Mouse (Mus musculus) MN1 (cell line): ENCODE data around the gene Astn1.

Experiments
- DNase-seq: peaks from one replicate; pipeline ENCODE4 v3.0.0-alpha.2; 2016; ENCODE audit warnings: low spot score

Gene Astn1

DNA sequence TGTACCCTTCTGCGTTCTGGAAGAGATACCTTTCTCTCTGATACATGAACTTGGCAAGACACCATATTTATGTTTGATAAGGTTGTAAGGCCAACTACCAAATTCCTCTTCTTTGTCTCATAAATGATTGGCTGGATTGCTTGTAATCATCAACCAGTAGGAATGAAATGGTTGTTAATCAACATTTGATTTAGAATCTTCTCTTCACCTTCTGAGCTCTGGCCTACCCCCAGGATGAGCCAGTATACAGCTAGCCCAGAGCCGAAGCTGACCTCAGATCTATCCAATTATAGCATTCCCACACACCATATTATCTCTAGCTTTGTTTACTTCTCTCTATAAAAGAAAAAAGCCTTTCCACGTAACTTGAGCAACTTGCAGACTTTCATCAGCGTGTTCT lies 270.9 kb downstream of the Astn1 start:
- DNase-seq = no peak

DNA sequence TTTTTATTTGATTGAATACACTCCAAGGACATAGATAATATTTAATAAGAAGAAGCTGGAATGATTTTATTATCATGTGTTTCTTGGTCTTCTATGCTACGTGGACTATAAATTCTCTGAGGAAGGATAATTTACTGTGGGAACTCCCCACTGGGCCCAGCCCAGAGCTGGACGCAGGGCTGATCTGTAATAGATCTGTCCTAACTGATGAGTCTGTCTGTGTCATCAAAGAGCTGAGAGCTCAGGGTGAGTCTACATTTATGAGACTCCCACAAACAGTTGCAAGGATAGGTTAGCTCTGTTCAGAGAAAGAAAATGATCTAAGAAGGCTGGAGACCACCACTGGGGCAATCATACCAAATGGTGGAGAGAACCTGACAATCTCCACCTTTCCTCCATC lies 271.4 kb downstream of the Astn1 start:
- no peak for DNase-seq

GRCm38 (mm10) chr1:158641306-158641705 lies 279.2 kb downstream of the Astn1 start:
- DNase-seq = peak; percentile 43

- no peak for DNase-seq
Observed at GRCm38 (mm10) chr1:158642247-158642646, 280.2 kb downstream of the Astn1 start.

GRCm38 (mm10) chr1:158652799-158653198 lies 290.7 kb downstream of the Astn1 start:
- no peak for DNase-seq

DNA sequence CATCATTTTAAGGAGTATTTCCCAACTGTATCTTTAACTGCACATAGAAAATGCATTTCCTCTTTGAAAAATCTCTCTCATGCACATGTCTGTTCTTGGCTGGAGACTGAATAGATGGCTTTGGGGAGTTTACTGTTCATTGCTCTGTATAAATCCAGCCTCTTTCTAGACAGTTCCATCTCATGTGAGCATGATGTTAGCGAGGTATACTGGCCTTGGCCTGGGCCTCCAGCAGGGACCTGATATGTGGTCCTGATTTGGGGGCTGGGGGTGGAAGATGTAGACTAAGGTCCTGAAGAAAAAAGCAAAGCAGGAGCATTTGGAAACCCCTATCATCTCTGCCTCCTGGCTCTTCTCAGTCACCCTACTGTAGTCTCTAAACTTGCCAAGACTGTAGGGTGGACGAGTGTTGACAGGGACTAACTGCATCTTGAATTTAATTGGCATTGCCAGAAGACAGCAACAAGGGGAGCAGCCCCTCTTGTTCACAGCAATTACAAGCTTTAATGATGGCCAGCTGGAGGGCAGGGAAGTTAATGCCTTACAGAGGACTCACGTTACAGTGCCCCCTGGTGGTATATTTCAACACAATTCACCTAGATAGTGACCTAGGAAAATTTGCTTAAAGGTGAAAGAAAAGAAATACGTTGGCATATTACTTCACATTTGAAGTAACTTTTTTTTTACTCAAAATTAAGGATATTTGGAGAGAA lies 291.9 kb downstream of the Astn1 start:
- peak; percentile 84 for DNase-seq

- peak; percentile 70 for DNase-seq
Observed at GRCm38 (mm10) chr1:158654571-158655205, 292.6 kb downstream of the Astn1 start.

DNA sequence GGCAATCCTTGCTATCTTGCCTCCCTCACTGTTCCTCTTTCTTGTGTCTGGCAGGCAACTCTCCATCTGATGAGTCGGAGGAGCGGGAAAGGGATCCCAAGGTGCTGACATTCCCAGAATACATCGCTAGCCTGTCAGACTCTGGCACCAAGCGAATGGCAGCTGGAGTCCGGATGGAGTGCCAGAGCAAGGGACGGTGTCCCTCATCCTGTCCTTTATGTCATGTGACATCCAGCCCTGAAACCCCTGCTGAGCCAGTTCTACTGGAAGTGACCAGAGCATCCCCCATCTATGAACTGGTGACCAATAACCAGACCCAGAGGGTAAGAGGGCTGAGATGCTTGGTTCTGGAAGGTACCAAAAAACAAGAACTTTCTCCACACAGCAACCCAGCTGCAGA lies 294.9 kb downstream of the Astn1 start:
- DNase-seq = no peak

DNA sequence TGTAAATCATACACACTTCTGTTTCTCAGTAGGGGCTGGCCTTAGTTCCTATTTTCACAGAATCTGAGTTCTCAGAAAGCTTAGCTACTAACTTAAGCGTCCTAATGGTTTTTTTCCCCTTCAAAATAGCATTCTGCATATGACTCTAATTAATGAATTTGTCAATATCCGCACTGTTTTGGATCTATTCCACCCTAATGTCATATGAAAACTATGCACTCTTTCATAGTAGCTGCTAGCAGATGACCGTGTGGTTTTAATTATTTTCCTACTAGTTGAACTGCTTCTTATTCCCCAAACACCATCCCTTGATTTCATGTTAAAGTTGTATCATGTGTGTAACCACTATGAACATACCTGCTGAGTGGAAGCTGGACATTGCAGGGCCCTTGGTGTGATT lies 303.9 kb downstream of the Astn1 start:
- DNase-seq = no peak

DNA sequence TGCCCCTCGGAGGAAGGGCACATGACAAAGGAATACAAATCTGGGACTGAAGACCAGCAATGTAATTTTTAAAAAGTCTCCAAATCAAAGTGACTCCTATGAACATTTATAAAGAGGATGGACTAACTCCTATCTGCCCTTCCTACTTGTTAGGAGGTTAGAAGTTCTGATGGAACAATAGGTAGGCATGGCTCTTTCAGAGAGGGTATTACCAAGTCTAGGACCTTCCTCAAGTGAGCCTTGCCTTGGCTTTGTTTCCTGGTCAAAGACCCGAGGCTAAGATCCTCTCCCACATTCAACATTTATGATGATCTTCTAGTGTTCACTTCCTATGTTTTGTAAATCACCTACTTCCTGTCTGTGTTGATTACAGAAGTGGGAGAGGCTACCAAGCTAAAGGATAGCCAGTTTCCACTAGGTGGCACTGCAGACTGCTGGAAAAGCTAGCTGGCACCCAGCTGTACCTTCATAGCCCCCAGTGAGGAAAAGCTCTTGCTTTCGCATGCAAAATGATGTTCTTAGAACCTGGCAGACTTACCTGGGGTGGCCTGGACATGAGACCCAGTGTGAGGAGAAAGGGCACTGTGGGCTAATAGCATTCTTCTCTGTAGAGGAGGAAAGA lies 308.0 kb downstream of the Astn1 start:
- DNase-seq = peak; percentile 62

GRCm38 (mm10) chr1:158687726-158688125 lies 325.7 kb downstream of the Astn1 start:
- DNase-seq = no peak

GRCm38 (mm10) chr1:158697423-158697822 lies 335.4 kb downstream of the Astn1 start:
- DNase-seq = no peak

- no peak for DNase-seq
Observed at GRCm38 (mm10) chr1:158697859-158698569, 335.9 kb downstream of the Astn1 start.

GRCm38 (mm10) chr1:158699276-158699675 lies 337.2 kb downstream of the Astn1 start:
- no peak for DNase-seq

DNA sequence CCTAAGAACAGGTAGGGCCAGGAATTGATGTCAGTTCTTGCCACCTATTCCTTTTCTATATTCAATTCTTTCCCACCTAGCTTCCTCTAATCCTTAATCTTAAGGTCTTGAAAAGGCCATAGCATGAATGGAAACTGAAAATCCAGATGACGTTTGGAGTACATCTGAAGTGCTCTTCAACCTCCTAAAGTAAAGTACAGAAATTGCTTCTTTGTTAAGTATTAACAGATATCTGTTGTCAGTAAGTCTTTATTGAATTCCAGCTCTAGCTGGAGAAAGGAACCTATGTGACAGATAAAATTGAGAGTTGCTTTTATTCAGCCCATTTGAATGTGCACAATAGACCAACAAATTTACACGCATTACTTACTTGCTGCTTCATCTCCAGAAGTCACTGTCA lies 338.1 kb downstream of the Astn1 start:
- DNase-seq = no peak

GRCm38 (mm10) chr1:158701336-158701735 lies 339.3 kb downstream of the Astn1 start:
- no peak for DNase-seq

- no peak for DNase-seq
Observed at GRCm38 (mm10) chr1:158713301-158714095, 351.4 kb downstream of the Astn1 start.

DNA sequence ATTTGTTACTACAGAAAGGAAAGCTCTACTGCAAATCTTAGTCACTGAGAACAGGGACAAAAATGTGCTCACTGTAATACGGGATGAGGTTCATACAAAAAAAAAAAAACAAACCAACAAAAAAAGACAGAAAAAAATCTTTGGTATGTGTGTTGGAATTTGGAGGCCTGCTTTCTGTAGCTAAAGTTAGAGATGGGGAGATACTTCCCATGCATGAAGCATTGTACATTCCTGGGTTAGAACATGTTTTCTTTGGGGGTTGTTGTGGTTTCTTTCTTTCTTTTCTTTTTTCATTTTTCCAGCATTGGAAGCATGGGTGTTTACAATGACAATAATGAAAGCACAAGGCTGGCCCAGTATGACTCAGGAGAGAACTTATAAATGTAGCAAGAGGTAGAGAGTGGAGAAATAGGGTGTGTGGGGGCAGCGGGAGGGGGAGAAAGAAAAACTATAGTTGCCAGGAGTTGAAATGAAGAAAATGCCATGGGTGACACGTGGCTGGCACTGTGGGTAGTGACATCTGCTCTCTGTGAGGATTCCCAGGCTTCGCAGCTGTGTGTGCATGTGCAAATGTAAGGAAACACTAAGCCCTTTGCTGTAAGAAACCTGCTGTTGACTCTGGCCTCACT lies 370.9 kb downstream of the Astn1 start:
- no peak for DNase-seq

DNA sequence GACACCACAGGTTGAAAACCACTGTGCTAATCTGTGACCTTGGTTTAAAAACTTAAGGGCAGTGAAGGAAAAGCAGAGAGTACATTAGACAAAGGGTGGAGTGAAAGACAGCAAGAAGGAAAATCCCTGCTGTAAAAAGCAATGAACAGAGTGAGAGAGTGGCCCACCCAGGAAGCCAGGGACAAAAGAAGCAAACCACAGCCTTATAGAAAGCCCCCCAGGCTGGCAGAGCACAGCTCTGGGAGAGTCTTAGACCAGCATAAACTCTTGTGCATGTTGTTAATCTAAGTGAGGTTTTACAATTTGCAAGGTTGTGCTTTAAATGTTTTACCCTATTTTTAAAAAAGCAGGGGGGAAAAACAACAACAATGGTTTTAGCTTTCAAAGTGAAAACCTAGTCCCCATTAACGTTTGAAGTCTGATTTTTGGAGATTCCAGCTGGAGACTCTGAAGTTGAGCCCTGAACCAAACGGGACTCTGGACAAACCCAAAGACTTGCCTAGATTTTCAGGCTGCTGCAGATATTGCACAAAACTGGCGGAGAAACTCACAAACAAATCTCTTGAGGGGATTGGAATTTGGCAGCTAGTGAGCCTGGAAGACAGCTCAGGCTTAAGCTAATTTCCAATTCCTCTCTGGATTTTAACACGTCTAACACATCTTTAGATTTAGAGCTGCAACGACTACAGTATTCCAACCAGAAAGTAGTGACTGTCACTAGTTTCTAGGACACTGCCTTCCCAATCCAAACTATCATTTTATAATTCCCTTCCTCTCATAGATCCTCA lies 377.3 kb downstream of the Astn1 start:
- DNase-seq = no peak

DNA sequence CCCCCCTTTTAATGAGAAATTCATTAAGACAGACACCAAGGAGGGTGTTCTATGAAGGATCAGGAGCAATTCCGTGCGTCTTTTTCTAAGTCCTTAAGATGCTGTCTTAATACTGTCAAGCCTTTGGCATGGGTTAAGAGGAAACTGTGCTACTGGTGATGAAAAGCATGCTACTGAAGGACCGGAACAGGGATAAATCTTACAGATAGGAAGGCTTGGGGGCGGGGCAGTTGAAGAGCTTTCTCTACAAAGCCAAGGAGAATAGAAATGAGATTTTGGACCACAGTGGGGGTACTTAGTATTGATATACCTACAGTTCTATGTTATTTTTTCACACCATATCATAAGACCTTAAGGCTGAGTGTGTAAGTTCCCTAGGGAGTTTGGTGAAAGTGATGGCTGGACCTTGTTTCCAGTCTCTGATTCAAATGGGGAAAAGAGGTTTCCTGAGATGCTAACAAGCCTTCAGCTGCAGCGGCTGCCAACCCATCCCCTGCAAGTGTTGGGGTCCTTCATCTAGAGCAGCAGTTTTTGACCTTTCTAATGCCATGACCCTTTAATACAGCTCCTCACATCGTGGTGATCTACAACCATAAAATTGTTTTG lies 378.2 kb downstream of the Astn1 start:
- no peak for DNase-seq
